Mouse (Mus musculus): ENCODE data around the gene Yipf3. TPM values are rescaled to one million over a fixed set of nuclear protein-coding genes. Genes with fewer than 3 reads are reported as not detected.

Gene Yipf3
- polyA plus RNA-seq, 1 experiment from 2014 or later = 102 TPM

DNA sequence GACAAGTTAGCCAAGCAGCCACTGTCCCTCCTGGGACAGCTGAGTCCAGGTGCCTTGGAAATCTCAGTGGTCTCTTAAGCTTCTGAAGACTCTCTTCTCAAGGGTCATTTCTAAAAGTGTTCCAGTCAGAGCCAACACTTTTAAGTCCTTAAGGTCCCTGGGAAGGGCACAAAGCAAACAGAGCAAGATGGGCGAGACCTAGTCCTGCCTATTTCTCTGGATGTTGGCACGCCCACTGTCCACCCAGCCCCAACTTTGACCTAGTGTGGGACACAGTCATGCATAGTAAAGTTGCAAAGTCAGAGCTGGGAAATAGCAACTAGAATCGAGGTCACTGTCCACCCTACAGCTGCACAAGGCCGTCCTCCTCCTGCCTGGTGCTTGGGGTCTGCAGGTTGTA lies 4.9 kb upstream of the Yipf3 start:
- no peak overlapping the region for H3K4me3 ChIP-seq (ENCODE audit: low read depth, low read length)
- TF ChIP-seq CTCF (IDR thresholded peaks at IDR 0.05; ENCODE audit: low read depth) = no peak
- no peak overlapping the region for H3K4me2 ChIP-seq
- DNase-seq (no peak), ATAC-seq (ENCODE audit: insufficient read depth) (no peak)
- WGBS = 69% methylated on average over 4 of the region's 4 CpGs
- no peaks in the 10 kb centered on the region for H3K27me3 ChIP-seq (ENCODE audit: insufficient read depth, low read length)
- no peaks in the 10 kb centered on the region for H3K9me3 ChIP-seq (ENCODE audit: low read depth, low read length)
- H3K27ac ChIP-seq (ENCODE audit: low read depth) = no peak overlapping the region
- peaks cover 6% of the 10 kb centered on the region; the same call in 1 of the 2 replicates for H3K4me1 ChIP-seq (ENCODE audit: insufficient read depth)
- H3K9ac ChIP-seq = no peak overlapping the region
- H3K36me3 ChIP-seq (ENCODE audit: insufficient read depth) = peaks cover 90% of the 10 kb centered on the region

DNA sequence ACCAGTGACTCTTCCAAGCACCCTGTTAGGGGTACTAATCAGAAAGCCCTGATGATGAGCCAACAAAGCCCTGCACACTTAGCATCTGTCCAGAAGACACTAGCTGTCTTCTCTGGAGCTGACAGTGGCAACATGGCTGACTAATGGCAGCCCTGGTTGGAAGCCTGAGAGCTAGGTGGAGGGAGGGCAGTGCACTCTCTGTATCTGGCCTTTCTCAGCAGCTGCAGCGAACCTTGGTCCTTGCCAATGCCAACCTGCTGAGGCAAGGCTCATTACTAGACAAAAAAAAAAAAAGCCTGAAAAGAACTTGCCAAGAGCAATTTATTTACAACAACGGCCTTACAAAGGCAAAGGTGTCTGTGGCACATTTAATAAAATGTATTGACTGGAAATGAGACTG lies 4.3 kb upstream of the Yipf3 start:
- H3K4me2 ChIP-seq = no peak overlapping the region
- no peaks in the 10 kb centered on the region for H3K9me3 ChIP-seq (ENCODE audit: low read depth, low read length)
- H3K4me3 ChIP-seq (ENCODE audit: low read depth, low read length) = no peak overlapping the region
- no peak overlapping the region for H3K9ac ChIP-seq
- 83% methylated on average over 2 of the region's 2 CpGs for WGBS
- H3K27ac ChIP-seq (ENCODE audit: low read depth) = no peak overlapping the region
- ATAC-seq (ENCODE audit: insufficient read depth) (no peak), DNase-seq (no peak)
- peaks cover 6% of the 10 kb centered on the region; the same call in 1 of the 2 replicates for H3K4me1 ChIP-seq (ENCODE audit: insufficient read depth)
- H3K27me3 ChIP-seq (ENCODE audit: insufficient read depth, low read length) = no peaks in the 10 kb centered on the region
- H3K36me3 ChIP-seq (ENCODE audit: insufficient read depth) = peaks cover 84% of the 10 kb centered on the region
- TF ChIP-seq CTCF (IDR thresholded peaks at IDR 0.05; ENCODE audit: low read depth) = no peak

DNA sequence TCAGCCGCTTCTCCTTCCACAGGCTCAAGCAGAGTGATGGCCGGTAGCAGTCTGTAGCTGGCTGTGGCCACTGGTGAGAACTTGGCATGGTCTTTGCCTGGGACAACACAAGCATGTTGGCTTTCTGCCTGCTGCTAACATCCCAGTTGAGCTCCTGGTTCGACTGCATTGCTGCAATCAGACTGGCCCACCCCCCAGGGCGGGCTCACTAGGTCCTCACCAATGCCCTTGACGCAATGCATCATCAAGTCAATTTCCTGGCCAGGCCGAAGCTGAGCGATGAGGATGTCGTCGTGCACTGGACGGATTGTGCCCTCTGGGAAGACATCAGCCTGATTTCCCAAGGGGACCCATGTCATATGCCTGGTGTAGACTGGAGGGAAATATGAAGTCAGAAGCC lies 3.3 kb upstream of the Yipf3 start:
- Histone ChIP-seq H3K4me3 (ENCODE audit: low read depth, low read length) (no peak overlapping the region), H3K9ac (no peak overlapping the region), H3K27ac (ENCODE audit: low read depth) (no peak overlapping the region; the same call in 1 of the 2 replicates), H3K36me3 (ENCODE audit: insufficient read depth) (peaks cover 81% of the 10 kb centered on the region), H3K4me1 (ENCODE audit: insufficient read depth) (peaks cover 6% of the 10 kb centered on the region; the same call in 1 of the 2 replicates), H3K27me3 (ENCODE audit: insufficient read depth, low read length) (no peaks in the 10 kb centered on the region), H3K4me2 (no peak overlapping the region), H3K9me3 (ENCODE audit: low read depth, low read length) (no peaks in the 10 kb centered on the region)
- 65% methylated on average over 10 of the region's 10 CpGs for WGBS
- DNase-seq (peak; percentile 32), ATAC-seq (ENCODE audit: insufficient read depth) (no peak)
- TF ChIP-seq CTCF (IDR thresholded peaks at IDR 0.05; ENCODE audit: low read depth) = no peak

- TF ChIP-seq CTCF (IDR thresholded peaks at IDR 0.05; ENCODE audit: low read depth) = no peak
- H3K4me3 ChIP-seq (ENCODE audit: low read depth, low read length) = peak overlapping the region; percentile 96
- WGBS = under 1% methylated on average over 37 of the region's 37 CpGs
- no peaks in the 10 kb centered on the region for H3K9me3 ChIP-seq (ENCODE audit: low read depth, low read length)
- peak overlapping the region; percentile 69 for H3K27ac ChIP-seq (ENCODE audit: low read depth)
- peaks cover 6% of the 10 kb centered on the region; the same call in 1 of the 2 replicates for H3K4me1 ChIP-seq (ENCODE audit: insufficient read depth)
- ATAC-seq (ENCODE audit: insufficient read depth) = peak; percentile 32; the same call in 1 of the 2 replicates
- H3K36me3 ChIP-seq (ENCODE audit: insufficient read depth) = peaks cover 73% of the 10 kb centered on the region
- no peaks in the 10 kb centered on the region for H3K27me3 ChIP-seq (ENCODE audit: insufficient read depth, low read length)
- H3K9ac ChIP-seq = peak overlapping the region; percentile 91
- no peak for DNase-seq
- H3K4me2 ChIP-seq = peak overlapping the region; percentile 89
Measured at GRCm38 (mm10) chr17:46248189-46248522, 276 bp downstream of the Yipf3 start.

DNA sequence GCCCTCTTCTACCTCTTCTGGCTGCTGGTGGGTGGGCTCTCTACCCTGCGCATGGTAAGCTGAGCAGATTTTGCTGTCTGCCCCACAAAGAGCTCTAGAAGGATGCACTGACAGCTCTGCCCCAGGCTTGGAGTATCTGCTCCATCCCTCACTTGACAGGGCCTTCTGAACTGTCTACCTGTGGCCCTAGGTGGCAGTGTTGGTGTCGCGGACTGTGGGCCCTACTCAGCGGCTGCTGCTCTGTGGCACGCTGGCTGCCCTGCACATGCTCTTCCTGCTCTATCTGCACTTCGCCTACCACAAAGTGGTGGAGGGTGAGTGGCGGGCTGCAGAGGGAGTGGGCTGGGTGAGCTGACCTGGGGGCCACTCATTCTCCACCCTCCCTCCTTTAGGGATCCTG lies 3.3 kb downstream of the Yipf3 start:
- no peak for DNase-seq
- no peak overlapping the region for H3K4me3 ChIP-seq (ENCODE audit: low read depth, low read length)

GRCm38 (mm10) chr17:46252571-46253451 lies 4.9 kb downstream of the Yipf3 start:
- Histone ChIP-seq H3K4me1 (ENCODE audit: insufficient read depth) (no peaks in the 10 kb centered on the region), H3K9me3 (ENCODE audit: low read depth, low read length) (0 out of 2 replicates have a peak, but pooled peaks cover 3% of the 10 kb centered on the region), H3K4me2 (peak overlapping the region; percentile 100), H3K27me3 (ENCODE audit: insufficient read depth, low read length) (peaks cover 18% of the 10 kb centered on the region), H3K4me3 (ENCODE audit: low read depth, low read length) (peak overlapping the region; percentile 65), H3K27ac (ENCODE audit: low read depth) (no peak overlapping the region), H3K9ac (peak overlapping the region; percentile 48; the same call in 1 of the 2 replicates), H3K36me3 (ENCODE audit: insufficient read depth) (peaks cover 45% of the 10 kb centered on the region)
- DNase-seq = peak; percentile 77
- 62% methylated on average over 14 of the region's 14 CpGs for WGBS
- no peak for ATAC-seq (ENCODE audit: insufficient read depth)
- TF ChIP-seq CTCF (IDR thresholded peaks at IDR 0.05; ENCODE audit: low read depth) = peak; percentile 53

More for the DNA sequence above, 3.3 kb downstream of the Yipf3 start:
- WGBS = 79% methylated on average over 7 of the region's 7 CpGs
- Histone ChIP-seq H3K4me1 (ENCODE audit: insufficient read depth) (peaks cover 6% of the 10 kb centered on the region; the same call in 1 of the 2 replicates), H3K4me2 (no peak overlapping the region), H3K9ac (no peak overlapping the region), H3K27ac (ENCODE audit: low read depth) (no peak overlapping the region), H3K9me3 (ENCODE audit: low read depth, low read length) (no peaks in the 10 kb centered on the region), H3K27me3 (ENCODE audit: insufficient read depth, low read length) (peaks cover 18% of the 10 kb centered on the region), H3K36me3 (ENCODE audit: insufficient read depth) (peaks cover 43% of the 10 kb centered on the region)
- no peak for ATAC-seq (ENCODE audit: insufficient read depth)
- TF ChIP-seq CTCF (IDR thresholded peaks at IDR 0.05; ENCODE audit: low read depth) = no peak

- Histone ChIP-seq H3K9me3 (ENCODE audit: low read depth, low read length) (0 out of 2 replicates have a peak, but pooled peaks cover 3% of the 10 kb centered on the region), H3K27ac (ENCODE audit: low read depth) (no peak within 1 kb of the TSS), H3K36me3 (ENCODE audit: insufficient read depth) (peaks cover 53% of the 10 kb centered on the region), H3K4me3 (ENCODE audit: low read depth, low read length) (peak within 1 kb of the TSS; percentile 65), H3K27me3 (ENCODE audit: insufficient read depth, low read length) (peaks cover 18% of the 10 kb centered on the region), H3K4me2 (peak within 1 kb of the TSS; percentile 100), H3K9ac (peak within 1 kb of the TSS; percentile 48), H3K4me1 (ENCODE audit: insufficient read depth) (no peaks in the 10 kb centered on the region)
- 2% methylated on average over 48 of the region's 48 CpGs for WGBS
- ATAC-seq (ENCODE audit: insufficient read depth) (peak; percentile 83), DNase-seq (peak; percentile 95)
- TF ChIP-seq CTCF (IDR thresholded peaks at IDR 0.05; ENCODE audit: low read depth) = no peak
Measured at GRCm38 (mm10) chr17:46253452-46254084, 5.7 kb downstream of the Yipf3 start, which contains the start of gene Lrrc73. Gene Lrrc73 (plus strand): TSS chr17:46253531.

Data from lung, embryonic 14.5 days (tissue).